Mouse (Mus musculus) layer of hippocampus, adult 2 months (tissue): ENCODE data around the gene Ckap2l. TPM values are rescaled to one million over a fixed set of nuclear protein-coding genes. Genes with fewer than 3 reads are reported as not detected.
A peak's percentile ranks its signal among the peaks of the same experiment; 100 is the strongest.

Experiments
- DNase-seq, 2 experiments: peaks; one replicate each; pipeline ENCODE4 v3.0.0; 2022; ENCODE audit warnings: low spot score in 2 of 2
- H3K27ac ChIP-seq: fragments of 200-600 bp; 2 replicates; pipeline ENCODE4 v1.8.1; 2022
- H3K4me3 ChIP-seq: fragments of 200-600 bp; 2 replicates; pipeline ENCODE4 v1.8.1; 2022; ENCODE audit warnings: mild to moderate bottlenecking
- CTCF ChIP-seq: fragments of 200-600 bp; conservative IDR thresholded peaks from 2 replicates; pipeline ENCODE4 v1.8.1; 2022; ENCODE audit warnings: antibody characterized with exemption, mild to moderate bottlenecking, moderate library complexity
- total RNA-seq, 2 experiments: library from RNA; stranded (reverse); gene quantifications; 2 replicates each; pipeline ENCODE4 v1.2.3; 2021

Ckap2l gene
- total RNA-seq, 2 experiments from 2014 or later, result 0.44 to 0.64 TPM

- H3K27ac ChIP-seq, result peak overlapping the region; percentile 70; the same call in 1 of the 2 replicates
- TF ChIP-seq CTCF, result no peak
- DNase-seq, result no peak
- H3K4me3 ChIP-seq, result no peak overlapping the region
Measured at GRCm38 (mm10) chr2:129241845-129242833, 54.9 kb downstream of the Ckap2l start.

GRCm38 (mm10) chr2:129240726-129241432, 56.1 kb downstream of the Ckap2l start:
- peak overlapping the region; percentile 70; the same call in 1 of the 2 replicates for H3K27ac ChIP-seq
- DNase-seq, result peak; percentile 18 to 52
- no peak overlapping the region for H3K4me3 ChIP-seq
- TF ChIP-seq CTCF, result no peak

GRCm38 (mm10) chr2:129236526-129236925, 60.5 kb downstream of the Ckap2l start:
- no peak for DNase-seq
- no peak for TF ChIP-seq CTCF
- Histone ChIP-seq H3K27ac (no peak overlapping the region), H3K4me3 (no peak overlapping the region)

- H3K4me3 ChIP-seq, result no peak overlapping the region
- no peak overlapping the region for H3K27ac ChIP-seq
- TF ChIP-seq CTCF, result no peak
- DNase-seq, result no peak
Measured at GRCm38 (mm10) chr2:129234731-129235130, 62.3 kb downstream of the Ckap2l start.

- no peak for TF ChIP-seq CTCF
- H3K4me3 ChIP-seq, result no peak overlapping the region
- DNase-seq, result no peak
- H3K27ac ChIP-seq, result no peak overlapping the region
Measured at GRCm38 (mm10) chr2:129233803-129234477, 63.1 kb downstream of the Ckap2l start.

GRCm38 (mm10) chr2:129233218-129233617, 63.8 kb downstream of the Ckap2l start:
- no peak for DNase-seq
- TF ChIP-seq CTCF, result no peak
- no peak overlapping the region for H3K27ac ChIP-seq
- H3K4me3 ChIP-seq, result no peak overlapping the region

- peak overlapping the region; percentile 18; the same call in 1 of the 2 replicates for H3K27ac ChIP-seq
- TF ChIP-seq CTCF, result no peak
- no peak overlapping the region for H3K4me3 ChIP-seq
- no peak for DNase-seq
Measured at GRCm38 (mm10) chr2:129232484-129232883, 64.5 kb downstream of the Ckap2l start.

- Histone ChIP-seq H3K27ac (no peak overlapping the region; the same call in 1 of the 2 replicates), H3K4me3 (no peak overlapping the region)
- TF ChIP-seq CTCF, result no peak
- DNase-seq, result peak; percentile 83 to 90
Measured at GRCm38 (mm10) chr2:129232023-129232422, 65.0 kb downstream of the Ckap2l start.

- DNase-seq, result no peak
- no peak overlapping the region for H3K27ac ChIP-seq
- H3K4me3 ChIP-seq, result no peak overlapping the region
- TF ChIP-seq CTCF, result no peak
Measured at GRCm38 (mm10) chr2:129229316-129229715, 67.7 kb downstream of the Ckap2l start.

GRCm38 (mm10) chr2:129228571-129228970, 68.4 kb downstream of the Ckap2l start:
- no peak overlapping the region for H3K27ac ChIP-seq
- no peak overlapping the region for H3K4me3 ChIP-seq
- no peak for TF ChIP-seq CTCF
- no peak for DNase-seq

GRCm38 (mm10) chr2:129227709-129228108, 69.3 kb downstream of the Ckap2l start:
- no peak for DNase-seq
- TF ChIP-seq CTCF, result no peak
- Histone ChIP-seq H3K4me3 (no peak overlapping the region), H3K27ac (no peak overlapping the region)

- TF ChIP-seq CTCF, result no peak
- no peak overlapping the region for H3K27ac ChIP-seq
- no peak for DNase-seq
- no peak overlapping the region for H3K4me3 ChIP-seq
Measured at GRCm38 (mm10) chr2:129227011-129227529, 69.9 kb downstream of the Ckap2l start.

GRCm38 (mm10) chr2:129226296-129226851, 70.6 kb downstream of the Ckap2l start:
- no peak for TF ChIP-seq CTCF
- no peak overlapping the region for H3K27ac ChIP-seq
- no peak overlapping the region for H3K4me3 ChIP-seq
- DNase-seq, result no peak
